Mouse (Mus musculus): ENCODE data around the gene Phlda1. TPM values are rescaled to one million over a fixed set of nuclear protein-coding genes. Genes with fewer than 3 reads are reported as not detected.

The Phlda1 gene
- total RNA-seq, 2 experiments from 2014 or later = 16.9 to 20.8 TPM

DNA sequence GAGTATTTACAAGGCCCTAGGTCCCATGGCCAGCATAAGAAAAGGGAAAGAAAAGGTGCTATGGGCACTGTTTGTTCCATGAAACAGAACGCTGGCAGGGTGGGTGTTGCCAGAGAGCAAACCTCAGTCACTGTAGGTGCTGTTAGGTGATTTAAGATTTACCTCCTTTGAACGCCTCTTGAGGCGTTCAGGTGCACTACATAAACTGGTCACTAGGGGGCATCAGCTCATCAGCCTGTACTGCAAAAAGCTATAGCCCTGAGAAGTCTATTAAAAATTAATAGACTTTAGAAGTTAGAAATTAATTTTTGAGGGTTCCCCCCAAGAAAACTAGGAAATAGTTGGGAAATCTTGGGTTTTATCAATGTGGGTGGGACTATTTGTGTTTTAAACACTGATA lies 3.0 kb upstream of the Phlda1 start:
- peak; percentile 82 to 87 for DNase-seq
- intact Hi-C loops (cut with DNase I) = loop anchor here (1.0 to 10.0 kb wide), 4 partner anchors 272 to 454 kb away; no protein-coding TSS in a partner anchor

GRCm38 (mm10) chr10:111503716-111504115 lies 2.4 kb upstream of the Phlda1 start:
- DNase-seq = no peak
- intact Hi-C loops (cut with DNase I) = loop anchor here (1.0 to 10.0 kb wide), 4 partner anchors 271 to 454 kb away; no protein-coding TSS in a partner anchor

GRCm38 (mm10) chr10:111504606-111505005 lies 1.5 kb upstream of the Phlda1 start:
- intact Hi-C loops (cut with DNase I) = loop anchor here (5.0 to 10.0 kb wide), 6 partner anchors 38 to 333 kb away; no protein-coding TSS in a partner anchor
- DNase-seq = no peak

DNA sequence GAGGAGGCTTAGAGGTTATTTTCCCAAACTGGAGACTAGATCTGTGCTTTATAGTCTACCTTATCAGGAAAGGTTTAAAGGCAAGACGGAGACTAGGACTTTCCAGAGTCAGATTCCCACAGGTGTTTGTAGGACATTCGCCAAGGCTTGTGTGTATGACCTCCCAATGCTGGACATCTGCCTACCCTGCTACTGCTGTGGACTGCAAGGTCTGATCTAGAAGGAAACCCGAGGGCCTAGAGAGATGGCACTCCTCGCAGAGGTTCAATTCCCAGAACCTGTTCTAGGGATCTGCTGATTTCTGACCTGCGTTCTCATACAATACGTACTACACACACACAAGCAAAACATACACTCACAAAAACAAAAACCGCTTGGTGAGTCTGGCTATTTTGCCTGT lies 680 bp upstream of the Phlda1 start:
- intact Hi-C loops (cut with DNase I) = loop anchor here (5.0 to 10.0 kb wide), 6 partner anchors 37 to 332 kb away; no protein-coding TSS in a partner anchor
- no peak for DNase-seq

GRCm38 (mm10) chr10:111506926-111507459 lies 907 bp downstream of the Phlda1 start:
- intact Hi-C loops (cut with DNase I) = loop anchor here (2.0 to 10.0 kb wide), 8 partner anchors 35 to 330 kb away; no protein-coding TSS in a partner anchor
- DNase-seq = peak in 1 of 2 experiments; percentile 69

DNA sequence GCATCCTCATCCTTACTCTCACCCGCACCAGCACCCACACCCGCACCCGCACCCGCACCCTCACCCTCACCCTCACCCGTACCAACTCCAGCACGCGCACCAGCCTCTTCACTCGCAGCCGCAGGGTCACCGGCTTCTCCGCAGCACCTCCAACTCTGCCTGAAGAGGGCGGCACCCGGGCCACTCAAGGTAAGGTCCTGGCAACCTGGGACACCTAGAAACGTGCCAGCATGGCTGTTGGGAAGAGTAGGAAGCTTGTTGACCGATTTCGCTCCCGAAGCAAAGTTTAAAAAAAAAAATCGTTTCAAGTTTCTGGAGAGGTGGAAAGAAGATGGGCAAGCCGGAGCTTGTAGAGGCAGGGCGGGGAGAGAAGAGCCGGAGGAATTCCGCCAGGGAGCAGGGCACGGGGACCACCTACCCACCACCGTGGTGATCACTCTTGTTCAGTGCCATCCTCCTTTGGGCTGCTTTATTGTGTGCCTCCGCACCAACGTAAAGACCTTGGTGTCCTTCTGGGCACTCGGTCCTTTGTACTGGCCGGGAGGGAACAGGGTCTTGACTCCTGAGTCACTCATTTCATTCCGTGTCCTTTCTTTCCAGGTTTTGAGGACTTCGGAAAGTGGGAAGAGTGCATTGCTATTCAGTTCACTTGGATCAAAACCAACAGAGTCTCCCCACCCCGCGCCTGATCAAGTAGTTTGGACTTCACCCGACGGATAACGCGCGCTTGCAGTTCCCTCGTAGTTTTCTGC lies 1.6 kb downstream of the Phlda1 start:
- peak; percentile 75 to 80 for DNase-seq
- intact Hi-C loops (cut with DNase I) = loop anchor here (2.0 to 10.0 kb wide), 8 partner anchors 35 to 330 kb away; no protein-coding TSS in a partner anchor

GRCm38 (mm10) chr10:111508324-111509080 lies 2.4 kb downstream of the Phlda1 start:
- DNase-seq = no peak
- intact Hi-C loops (cut with DNase I) = loop anchor here (5.0 to 10.0 kb wide), 6 partner anchors 34 to 329 kb away; no protein-coding TSS in a partner anchor

GRCm38 (mm10) chr10:111509103-111509784 lies 3.2 kb downstream of the Phlda1 start:
- intact Hi-C loops (cut with DNase I) = loop anchor here (5.0 to 10.0 kb wide), 6 partner anchors 33 to 328 kb away; no protein-coding TSS in a partner anchor
- DNase-seq = no peak

DNA sequence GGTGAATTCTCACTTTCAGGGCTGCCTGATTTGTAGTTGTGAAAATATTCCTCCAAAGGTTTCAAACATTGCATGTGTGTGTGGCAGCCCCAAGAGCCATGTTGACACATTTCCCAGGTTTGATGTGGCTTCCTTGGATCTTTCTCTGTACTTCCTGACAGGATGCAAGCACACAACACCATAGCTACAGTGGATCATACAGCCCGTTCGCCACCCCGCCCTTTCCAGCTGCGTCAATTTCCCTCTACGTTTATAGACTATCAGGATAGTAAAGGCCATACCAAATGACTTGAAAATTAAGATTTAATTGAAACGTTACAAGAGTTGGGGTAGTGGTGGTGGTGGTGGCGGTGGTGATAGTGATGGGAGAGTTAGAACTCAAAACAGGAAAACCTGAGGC lies 3.9 kb downstream of the Phlda1 start:
- intact Hi-C loops (cut with DNase I) = loop anchor here (5.0 to 10.0 kb wide), 6 partner anchors 32 to 327 kb away; no protein-coding TSS in a partner anchor
- DNase-seq = no peak

DNA sequence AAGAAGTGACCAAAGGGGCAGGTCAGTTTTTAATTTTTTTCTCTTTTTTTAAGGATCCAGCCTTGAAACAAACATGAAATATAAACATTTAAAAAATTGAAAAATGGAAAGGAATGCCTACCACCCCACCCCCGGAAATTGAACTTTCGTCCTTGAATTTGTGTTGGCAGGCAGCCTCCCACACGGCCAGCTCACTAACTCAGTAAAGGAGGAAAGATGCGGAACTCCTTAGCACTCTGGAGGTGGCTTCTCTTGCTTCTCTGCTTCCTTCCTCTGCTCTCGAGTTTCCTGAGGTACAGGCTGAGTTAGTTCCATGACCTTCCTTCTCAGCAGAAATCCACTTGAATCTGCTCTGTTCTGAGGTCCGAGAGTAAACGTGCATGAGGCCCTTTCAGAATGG lies 4.7 kb downstream of the Phlda1 start:
- intact Hi-C loops (cut with DNase I) = no loop called here

DNA sequence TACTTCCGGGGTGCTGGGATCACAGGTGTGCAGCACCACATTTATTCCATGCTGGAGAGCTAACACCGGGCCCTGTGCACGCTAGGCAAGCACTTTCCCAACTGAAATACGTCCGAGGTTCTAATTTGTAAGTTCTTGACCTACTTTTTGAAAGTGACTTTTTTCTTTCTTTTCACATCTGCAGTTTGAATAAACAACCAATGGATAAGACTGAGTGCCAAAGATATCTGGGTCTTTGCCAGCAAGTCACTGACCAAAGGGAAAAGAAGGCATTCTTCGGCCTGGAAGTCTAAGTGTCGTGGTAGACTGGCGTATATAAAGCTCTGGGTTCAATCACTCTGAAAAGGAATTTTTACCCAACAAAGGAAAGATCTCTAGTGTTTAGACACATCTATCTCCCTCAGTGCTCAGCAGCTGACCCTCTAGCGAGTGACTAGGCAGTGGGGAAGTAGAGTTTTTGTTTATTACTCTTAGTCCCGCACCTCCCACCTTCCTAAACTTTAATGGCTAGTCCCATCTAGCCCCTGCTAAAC lies 6.0 kb downstream of the Phlda1 start:
- DNase-seq = no peak
- intact Hi-C loops (cut with DNase I) = no loop called here

More for the DNA sequence above, 4.7 kb downstream of the Phlda1 start:
- DNase-seq = no peak

DNA sequence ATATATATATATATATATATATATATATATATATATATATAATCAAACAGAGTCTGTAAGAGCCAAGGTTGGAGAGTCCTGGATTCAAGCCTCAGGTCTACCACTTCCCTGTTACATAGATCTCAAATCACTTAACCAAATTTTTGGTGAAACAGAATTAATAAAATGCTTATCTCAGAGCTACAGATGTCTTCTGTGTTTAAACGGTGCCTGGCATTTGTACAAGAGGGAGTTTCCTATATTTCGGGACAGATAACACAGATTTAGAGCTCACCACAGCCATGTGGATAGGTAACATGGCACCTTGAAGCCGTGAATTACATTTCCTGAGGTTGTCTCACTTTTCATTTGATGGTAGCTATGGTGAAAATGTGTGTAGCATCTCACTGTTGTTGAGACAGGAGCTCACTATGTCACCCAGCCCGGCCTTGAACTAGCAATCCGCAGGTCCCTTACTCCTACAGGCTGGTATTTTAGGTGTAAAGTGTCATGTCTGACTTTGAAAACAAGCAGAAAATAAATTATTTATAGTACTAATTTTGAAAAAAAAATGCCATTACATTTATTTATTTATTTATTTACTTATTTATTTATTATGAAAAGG lies 8.3 kb downstream of the Phlda1 start:
- DNase-seq = no peak
- intact Hi-C loops (cut with DNase I) = no loop called here

DNA sequence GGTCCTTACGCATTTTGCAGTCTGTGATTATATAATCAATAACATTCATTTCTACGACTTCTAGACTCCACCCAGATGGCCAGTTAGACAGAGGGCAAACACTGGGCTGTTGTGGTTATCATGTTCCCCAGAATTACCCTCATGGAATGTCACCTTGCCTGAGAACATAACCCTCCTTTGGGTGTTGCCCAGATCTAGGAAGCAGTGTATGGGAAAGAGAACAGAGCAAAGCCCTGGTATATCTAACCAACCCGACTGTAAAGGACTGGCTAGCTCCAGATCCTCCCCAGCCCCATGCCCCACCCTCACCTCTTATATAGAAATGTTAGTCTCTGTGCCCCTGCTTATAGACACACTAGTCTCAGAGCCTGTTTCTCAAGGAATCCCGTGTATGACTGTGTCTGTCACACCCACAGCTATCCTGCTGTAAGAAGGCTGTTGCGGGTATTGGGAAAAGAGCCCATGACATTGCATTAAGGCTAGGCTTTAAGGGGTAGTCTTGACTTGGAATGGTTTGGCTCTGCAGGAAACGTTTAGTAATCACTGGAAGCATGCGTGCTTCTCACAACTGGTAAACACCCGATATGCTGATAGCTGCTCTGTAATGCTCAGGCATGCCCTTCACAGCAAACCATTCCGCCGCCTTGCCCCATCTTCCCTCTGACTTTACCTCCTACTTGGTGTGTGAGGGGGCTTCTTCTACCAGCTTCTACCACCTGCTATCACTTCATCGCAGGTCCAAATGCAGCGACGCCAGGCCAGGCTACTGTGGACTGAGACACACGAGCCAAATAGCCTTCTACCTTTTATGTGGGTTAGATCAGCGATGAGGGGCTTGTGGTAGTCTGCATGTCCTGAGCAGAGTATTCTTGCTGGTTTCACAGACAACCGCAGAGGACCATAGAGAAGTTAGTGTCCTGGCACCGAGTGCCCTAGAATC lies 9.3 kb downstream of the Phlda1 start:
- no peak for DNase-seq
- intact Hi-C loops (cut with DNase I) = no loop called here

DNA sequence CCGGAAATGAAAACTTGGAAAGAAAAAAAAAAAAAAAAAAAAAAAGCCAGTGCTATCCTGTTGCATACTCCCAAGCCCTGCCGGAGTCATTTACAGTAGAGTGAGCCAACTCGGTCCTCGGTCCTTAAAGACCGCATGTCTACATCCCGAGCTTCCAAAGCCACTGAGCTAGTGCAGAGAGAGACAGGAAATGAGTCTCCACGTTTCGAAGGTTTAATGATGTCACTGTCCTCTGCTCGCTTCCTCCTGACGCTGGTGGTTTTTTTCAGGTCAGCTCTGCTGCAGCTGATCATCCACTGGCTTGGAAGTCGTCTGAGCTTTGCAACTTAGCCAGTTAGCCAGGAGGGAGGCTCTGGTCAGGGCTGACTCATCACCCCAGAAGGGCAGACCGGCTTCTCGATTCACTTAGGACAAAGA lies 10.1 kb downstream of the Phlda1 start:
- intact Hi-C loops (cut with DNase I) = no loop called here
- DNase-seq = peak; percentile 65 to 69

DNA sequence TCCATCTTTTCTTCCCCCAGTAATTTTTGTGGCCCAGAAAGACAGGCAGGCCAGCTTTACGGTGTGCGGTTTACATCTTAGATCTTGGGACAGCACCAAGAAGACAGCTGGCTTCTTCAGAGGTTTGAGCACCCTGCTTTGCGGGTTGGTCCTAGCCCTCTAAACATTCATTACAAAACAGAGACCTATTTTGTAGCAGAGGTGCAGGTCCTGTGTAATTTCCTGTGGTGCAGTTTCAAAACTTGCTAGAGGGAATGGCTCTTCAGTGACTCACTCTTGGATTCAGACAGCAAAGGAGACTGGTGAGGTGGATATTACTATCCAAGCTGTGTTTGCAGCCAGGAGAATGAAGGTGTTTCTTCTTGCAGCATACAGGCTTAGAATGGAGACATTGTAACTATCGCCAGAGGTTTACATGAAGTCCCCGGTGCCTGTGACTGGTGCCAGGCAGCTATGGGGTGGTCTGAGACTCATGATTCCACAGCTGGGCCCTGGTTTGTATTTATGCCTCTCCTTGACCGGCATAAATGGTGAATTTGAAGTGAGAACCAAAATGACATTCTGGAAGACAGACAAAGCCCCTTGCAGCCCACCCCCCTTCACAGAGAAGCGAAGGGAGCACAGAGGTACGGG lies 10.8 kb downstream of the Phlda1 start:
- intact Hi-C loops (cut with DNase I) = no loop called here
- no peak for DNase-seq

DNA sequence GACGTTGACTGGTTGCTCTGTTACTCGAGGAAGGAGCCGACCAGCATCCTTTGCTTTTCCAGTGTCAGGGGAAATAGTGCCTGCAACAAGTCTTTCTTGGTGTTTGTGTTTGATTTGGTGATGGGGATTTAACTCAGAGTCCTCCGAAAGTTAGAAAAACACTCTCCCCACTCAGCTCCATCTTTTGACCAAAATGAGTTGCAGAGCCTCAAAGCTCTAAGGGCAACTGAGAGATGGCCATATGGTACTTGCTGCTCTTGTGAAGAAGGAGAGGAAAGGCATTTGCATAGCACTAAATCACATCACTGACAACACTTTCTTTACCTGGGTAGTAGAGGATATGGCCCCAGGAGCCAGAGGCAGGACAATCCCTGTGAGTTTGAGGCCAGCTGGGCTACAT lies 12.3 kb downstream of the Phlda1 start:
- intact Hi-C loops (cut with DNase I) = no loop called here

GRCm38 (mm10) chr10:111519620-111520370 lies 13.7 kb downstream of the Phlda1 start:
- DNase-seq = peak; percentile 71 to 79
- intact Hi-C loops (cut with DNase I) = loop anchor here (2.0 kb wide), 1 partner anchor 55 kb away; no protein-coding TSS in a partner anchor

More for the DNA sequence above, 12.3 kb downstream of the Phlda1 start:
- DNase-seq = no peak
